Mouse (Mus musculus): ENCODE measurements at regions not wholly inside any gene's neighbourhood (a gene's known extent, or its start where the extent isn't known, plus 50 kb on each side); places are given as distances from the start of the nearest gene placed in this dataset.

DNA sequence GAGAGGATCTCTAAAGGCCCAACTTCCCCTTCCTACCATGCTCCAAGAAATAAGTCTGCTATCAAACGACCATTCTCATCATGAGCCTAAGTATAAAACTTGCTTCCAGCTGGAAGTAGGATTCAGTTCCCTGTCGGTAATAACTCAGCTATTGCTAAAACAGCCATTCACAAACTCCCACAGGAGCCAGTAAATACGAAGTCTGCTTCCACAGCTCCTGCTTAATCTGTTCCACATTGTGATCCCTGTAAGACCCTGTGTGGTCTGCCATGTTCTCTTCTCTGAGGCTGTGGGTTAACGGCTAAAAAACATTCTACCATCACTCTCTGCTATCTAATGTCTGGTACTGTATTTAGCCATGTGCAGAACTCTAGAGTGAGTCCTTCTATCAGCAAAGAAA is 72.9 kb upstream of the Snx19 start:
- DNase-seq (ENCODE audit: low spot score): no peak
- H3K36me3 ChIP-seq: no peaks in the 10 kb centered on the region
- no peaks in the 10 kb centered on the region for H3K9me3 ChIP-seq (replicated peaks)
- WGBS: 58% methylated on average over 4 of the region's 4 CpGs
- no peaks in the 10 kb centered on the region for H3K27me3 ChIP-seq (ENCODE audit: low read depth, poor library complexity, severe bottlenecking)
- no peaks in the 10 kb centered on the region for H3K4me1 ChIP-seq
- H3K27ac ChIP-seq: no peak overlapping the region
- H3K4me3 ChIP-seq: no peak overlapping the region

DNA sequence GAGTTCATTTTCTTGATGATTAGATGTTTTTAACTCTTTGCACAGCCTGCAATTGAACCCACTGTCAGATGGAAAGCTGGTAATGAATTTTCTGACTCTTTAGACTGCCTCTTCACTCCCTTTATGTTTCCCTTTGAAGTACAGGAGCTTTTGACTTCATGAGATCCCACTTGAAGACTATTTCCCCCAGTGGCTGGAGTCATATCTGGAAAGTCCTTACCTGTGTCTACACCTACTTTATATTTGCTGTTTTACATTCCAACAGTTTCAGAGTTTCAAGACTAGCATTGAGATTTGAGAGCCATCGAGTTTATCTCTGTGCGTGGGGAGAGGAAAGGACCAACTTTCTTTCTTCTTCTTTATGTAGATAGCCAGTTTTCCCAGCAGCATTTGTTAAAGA is 71.3 kb upstream of the Snx19 start:
- Histone ChIP-seq H3K27ac (no peak overlapping the region), H3K9me3 (replicated peaks) (no peaks in the 10 kb centered on the region), H3K27me3 (ENCODE audit: low read depth, poor library complexity, severe bottlenecking) (no peaks in the 10 kb centered on the region), H3K4me3 (no peak overlapping the region), H3K36me3 (no peaks in the 10 kb centered on the region), H3K4me1 (no peaks in the 10 kb centered on the region)
- no peak for DNase-seq (ENCODE audit: low spot score)
- WGBS: 91% methylated on average over 2 of the region's 2 CpGs

DNA sequence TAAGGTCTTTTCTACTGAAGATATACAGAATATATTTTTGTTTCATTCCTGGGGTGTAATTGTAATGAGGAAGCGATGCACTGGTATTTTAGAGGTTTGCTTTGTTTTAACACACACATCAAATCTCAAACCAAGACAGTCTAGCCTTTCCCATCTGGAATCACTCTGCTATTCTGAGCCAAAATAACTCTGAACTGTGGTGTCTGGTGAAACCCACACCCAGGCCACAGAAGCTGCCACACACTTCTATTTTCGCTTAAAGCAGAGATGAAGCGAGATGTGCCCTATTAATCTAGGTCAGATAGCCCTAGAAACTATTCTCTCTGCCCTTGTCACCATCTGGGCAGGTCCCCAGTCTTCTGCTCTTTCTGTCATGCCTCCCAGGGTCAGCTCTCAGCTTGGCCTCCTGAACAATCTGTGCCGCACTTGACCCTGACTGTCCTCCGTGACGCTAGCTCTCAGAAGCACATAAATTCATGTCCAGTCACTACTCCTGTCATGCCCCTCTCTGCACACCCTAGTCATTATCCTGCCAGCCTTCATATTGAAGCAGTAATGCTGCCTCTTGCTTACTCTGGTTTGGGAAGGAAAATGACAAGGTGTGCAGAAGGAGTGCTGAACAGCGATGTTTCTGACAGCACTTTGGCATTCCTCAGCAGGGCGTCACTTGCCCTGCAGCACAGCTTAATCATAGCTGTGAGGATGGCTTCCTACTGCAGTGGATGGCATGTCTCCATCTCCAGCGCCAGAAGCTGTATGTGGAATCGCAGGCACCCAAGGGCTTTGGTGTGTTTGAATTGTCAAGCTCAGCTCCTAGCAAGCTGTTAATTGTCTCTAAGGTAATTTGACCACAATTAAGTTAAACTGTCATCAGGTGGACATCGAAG is 57.1 kb upstream of the Snx19 start:
- no peaks in the 10 kb centered on the region for H3K36me3 ChIP-seq
- H3K27me3 ChIP-seq (ENCODE audit: low read depth, poor library complexity, severe bottlenecking): no peaks in the 10 kb centered on the region
- H3K9me3 ChIP-seq (replicated peaks): no peaks in the 10 kb centered on the region
- no peak overlapping the region for H3K4me3 ChIP-seq
- WGBS: 67% methylated on average over 11 of the region's 11 CpGs
- H3K27ac ChIP-seq: no peak overlapping the region
- H3K4me1 ChIP-seq: peaks cover 7% of the 10 kb centered on the region
- no peak for DNase-seq (ENCODE audit: low spot score)

DNA sequence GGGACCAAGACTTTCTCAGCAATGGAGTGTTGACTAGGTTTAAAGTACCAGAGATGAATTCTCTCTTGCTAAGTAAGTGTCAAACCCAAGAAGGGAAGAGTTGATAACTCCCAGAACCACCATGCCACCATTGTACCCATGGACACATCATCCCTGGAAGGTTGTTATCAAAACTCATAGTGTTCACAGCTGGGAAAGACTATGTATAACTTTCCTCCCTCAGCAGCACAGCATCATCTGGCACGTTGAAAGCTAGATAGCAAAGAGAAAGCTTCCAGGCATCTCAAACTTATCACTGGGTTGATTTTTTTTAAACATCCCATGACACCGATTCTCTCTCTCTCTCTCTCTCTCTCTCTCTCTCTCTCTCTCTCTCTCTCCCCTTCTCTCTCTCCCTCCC is 56.1 kb upstream of the Snx19 start:
- DNase-seq (ENCODE audit: low spot score): no peak
- Histone ChIP-seq H3K36me3 (no peaks in the 10 kb centered on the region), H3K9me3 (replicated peaks) (no peaks in the 10 kb centered on the region), H3K27ac (no peak overlapping the region), H3K4me1 (peaks cover 7% of the 10 kb centered on the region), H3K4me3 (no peak overlapping the region), H3K27me3 (ENCODE audit: low read depth, poor library complexity, severe bottlenecking) (no peaks in the 10 kb centered on the region)
- 73% methylated on average over 2 of the region's 2 CpGs for WGBS

DNA sequence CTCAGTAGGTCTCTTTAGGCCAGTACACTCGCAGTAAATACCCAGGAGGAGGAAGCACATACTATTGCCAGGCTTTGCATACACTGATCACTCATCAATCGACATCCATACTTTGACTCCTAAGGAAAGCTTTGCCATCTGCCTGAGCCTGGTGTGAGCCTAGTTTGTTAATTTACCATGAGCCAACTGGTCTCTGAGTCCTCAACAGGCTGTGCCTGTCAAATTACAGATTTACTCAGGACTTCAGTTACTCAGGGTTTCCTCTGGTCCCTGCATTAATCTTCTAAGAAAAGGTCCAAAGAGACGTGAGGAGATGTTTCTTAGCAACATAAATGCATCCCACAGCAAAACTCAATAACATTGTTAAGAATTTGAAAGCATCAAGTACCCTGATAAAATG is 50.0 kb upstream of the Snx19 start:
- Histone ChIP-seq H3K4me3 (no peak overlapping the region), H3K36me3 (no peaks in the 10 kb centered on the region), H3K9me3 (replicated peaks) (no peaks in the 10 kb centered on the region), H3K27ac (no peak overlapping the region), H3K27me3 (ENCODE audit: low read depth, poor library complexity, severe bottlenecking) (no peaks in the 10 kb centered on the region), H3K4me1 (no peaks in the 10 kb centered on the region)
- 76% methylated on average over 3 of the region's 3 CpGs for WGBS
- DNase-seq (ENCODE audit: low spot score): no peak
